Mouse (Mus musculus): ENCODE data around the gene Pkp4. TPM values are rescaled to one million over a fixed set of nuclear protein-coding genes. Genes with fewer than 3 reads are reported as not detected.

Gene Pkp4
- total and polyA plus RNA-seq, 2 experiments = 38.4 to 42.7 TPM

DNA sequence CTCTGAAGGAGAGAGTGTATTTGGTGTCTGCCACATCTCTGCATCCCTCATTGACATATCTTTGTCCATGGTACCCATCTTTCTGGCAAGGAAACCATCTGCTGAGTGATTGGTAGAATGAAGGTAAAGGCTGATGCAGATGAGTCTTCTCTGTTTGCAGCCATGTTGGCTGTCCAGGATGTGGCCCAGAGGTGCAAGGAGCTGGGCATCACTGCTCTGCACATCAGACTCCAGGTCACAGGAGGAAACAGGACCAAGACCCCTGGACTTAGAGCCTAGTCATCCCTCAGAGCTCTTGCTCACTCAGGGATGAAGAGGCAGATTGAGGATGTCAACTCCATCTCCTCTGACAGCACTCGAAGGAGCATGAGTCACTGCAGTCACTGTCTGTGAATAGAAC lies 235.9 kb downstream of the Pkp4 start:
- no peaks in the 10 kb centered on the region for H3K4me1 ChIP-seq (ENCODE audit: control insufficient read depth, insufficient read depth, low read length)
- TF ChIP-seq CTCF (IDR thresholded peaks at IDR 0.05; ENCODE audit: low read depth, low read length) = no peak
- TF ChIP-seq POLR2A (IDR thresholded peaks at IDR 0.05; ENCODE audit: extremely low read depth, insufficient read depth, low read length) = no peak

DNA sequence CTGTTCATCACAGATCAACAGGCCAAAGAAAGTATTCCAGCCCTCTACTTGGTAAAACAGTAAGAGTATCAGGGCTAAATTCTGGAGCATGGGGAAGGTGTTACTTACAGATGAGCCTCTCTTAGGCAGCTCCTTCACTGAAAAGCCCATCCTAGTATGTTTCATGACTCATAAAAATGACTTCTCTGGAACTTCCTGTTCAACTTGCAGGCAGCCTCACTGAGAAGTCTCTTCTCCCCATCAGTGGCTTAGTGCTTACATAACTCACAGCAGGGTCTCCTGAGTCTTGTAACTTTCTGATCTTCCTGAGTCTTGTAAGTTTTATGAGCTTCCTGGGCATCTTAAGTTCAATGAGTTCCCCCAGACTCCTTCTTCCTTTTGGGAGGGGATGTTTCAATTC lies 236.9 kb downstream of the Pkp4 start:
- no peak for DNase-seq (ENCODE audit: extremely low read depth, low read depth, low spot score)
- TF ChIP-seq CTCF (IDR thresholded peaks at IDR 0.05; ENCODE audit: low read depth, low read length) = no peak
- no peaks in the 10 kb centered on the region for H3K36me3 ChIP-seq (ENCODE audit: control insufficient read depth, insufficient read depth, low read length)
- no peaks in the 10 kb centered on the region for H3K4me1 ChIP-seq (ENCODE audit: control insufficient read depth, insufficient read depth, low read length)
- H3K4me3 ChIP-seq (ENCODE audit: insufficient read depth, low read depth, low read length) = no peak overlapping the region
- no peaks in the 10 kb centered on the region for H3K79me2 ChIP-seq (ENCODE audit: control insufficient read depth, insufficient read depth, low read length)
- H3K27me3 ChIP-seq (ENCODE audit: control insufficient read depth, insufficient read depth, low read length) = no peaks in the 10 kb centered on the region
- no peak overlapping the region for H3K27ac ChIP-seq (replicated peaks; ENCODE audit: insufficient read depth, low read depth, low read length)
- no peak overlapping the region for H3K9ac ChIP-seq (ENCODE audit: low read depth, low read length)

More for the DNA sequence above, 235.9 kb downstream of the Pkp4 start:
- Histone ChIP-seq H3K9ac (ENCODE audit: low read depth, low read length) (no peak overlapping the region), H3K36me3 (ENCODE audit: control insufficient read depth, insufficient read depth, low read length) (no peaks in the 10 kb centered on the region), H3K27me3 (ENCODE audit: control insufficient read depth, insufficient read depth, low read length) (no peaks in the 10 kb centered on the region), H3K27ac (replicated peaks; ENCODE audit: insufficient read depth, low read depth, low read length) (no peak overlapping the region), H3K4me3 (ENCODE audit: insufficient read depth, low read depth, low read length) (no peak overlapping the region), H3K79me2 (ENCODE audit: control insufficient read depth, insufficient read depth, low read length) (no peaks in the 10 kb centered on the region)
- WGBS = 95% methylated on average over 1 of the region's 1 CpGs
- no peak for DNase-seq (ENCODE audit: extremely low read depth, low read depth, low spot score)

- Histone ChIP-seq H3K9ac (ENCODE audit: low read depth, low read length) (no peak overlapping the region), H3K27me3 (ENCODE audit: control insufficient read depth, insufficient read depth, low read length) (no peaks in the 10 kb centered on the region), H3K27ac (replicated peaks; ENCODE audit: insufficient read depth, low read depth, low read length) (peak overlapping the region; percentile 45), H3K4me3 (ENCODE audit: insufficient read depth, low read depth, low read length) (no peak overlapping the region), H3K36me3 (ENCODE audit: control insufficient read depth, insufficient read depth, low read length) (no peaks in the 10 kb centered on the region), H3K4me1 (ENCODE audit: control insufficient read depth, insufficient read depth, low read length) (no peaks in the 10 kb centered on the region), H3K79me2 (ENCODE audit: control insufficient read depth, insufficient read depth, low read length) (no peaks in the 10 kb centered on the region)
- TF ChIP-seq POLR2A (IDR thresholded peaks at IDR 0.05; ENCODE audit: extremely low read depth, insufficient read depth, low read length) (no peak), CTCF (IDR thresholded peaks at IDR 0.05; ENCODE audit: low read depth, low read length) (no peak)
- DNase-seq (ENCODE audit: extremely low read depth, low read depth, low spot score) = peak; percentile 22
- 57% methylated on average over 2 of the region's 2 CpGs for WGBS
Observed at GRCm38 (mm10) chr2:59400901-59401378, 240.3 kb downstream of the Pkp4 start.

DNA sequence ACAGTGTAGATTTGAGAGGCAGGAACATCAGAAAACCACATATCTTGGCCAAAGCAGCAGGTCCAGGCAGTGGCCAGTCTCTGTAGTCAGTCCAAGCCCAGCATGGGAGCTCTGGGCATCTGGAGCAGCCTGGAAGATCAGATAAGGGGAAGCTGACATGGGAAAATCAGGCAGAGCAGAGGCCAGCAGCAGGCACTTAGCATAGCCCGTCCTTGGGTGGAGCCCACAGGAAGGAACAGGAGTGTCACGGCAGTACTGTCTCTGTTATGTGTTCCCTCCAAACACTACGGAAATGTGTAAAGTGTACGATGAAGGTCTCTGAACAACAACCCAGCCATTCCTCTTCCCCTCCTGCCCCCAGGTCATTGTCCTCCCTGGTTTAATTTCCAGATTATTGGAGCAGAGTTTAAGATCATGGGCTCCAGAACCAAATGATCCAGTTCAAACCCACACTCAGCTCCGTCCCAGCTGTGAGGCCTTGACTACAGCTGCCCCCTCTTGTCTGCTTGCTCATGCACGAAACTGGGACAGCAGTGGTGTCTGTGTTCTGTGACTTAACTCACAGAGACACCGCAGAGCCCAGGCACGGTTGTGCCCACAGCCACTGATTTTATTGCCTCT lies 241.3 kb downstream of the Pkp4 start:
- H3K4me3 ChIP-seq (ENCODE audit: insufficient read depth, low read depth, low read length) = no peak overlapping the region
- no peaks in the 10 kb centered on the region for H3K27me3 ChIP-seq (ENCODE audit: control insufficient read depth, insufficient read depth, low read length)
- no peaks in the 10 kb centered on the region for H3K4me1 ChIP-seq (ENCODE audit: control insufficient read depth, insufficient read depth, low read length)
- no peaks in the 10 kb centered on the region for H3K79me2 ChIP-seq (ENCODE audit: control insufficient read depth, insufficient read depth, low read length)
- TF ChIP-seq CTCF (IDR thresholded peaks at IDR 0.05; ENCODE audit: low read depth, low read length) (no peak), POLR2A (IDR thresholded peaks at IDR 0.05; ENCODE audit: extremely low read depth, insufficient read depth, low read length) (no peak)
- H3K27ac ChIP-seq (replicated peaks; ENCODE audit: insufficient read depth, low read depth, low read length) = peak overlapping the region; percentile 45
- no peaks in the 10 kb centered on the region for H3K36me3 ChIP-seq (ENCODE audit: control insufficient read depth, insufficient read depth, low read length)
- DNase-seq (ENCODE audit: extremely low read depth, low read depth, low spot score) = peak; percentile 14
- no peak overlapping the region for H3K9ac ChIP-seq (ENCODE audit: low read depth, low read length)
- WGBS = 66% methylated on average over 8 of the region's 8 CpGs

DNA sequence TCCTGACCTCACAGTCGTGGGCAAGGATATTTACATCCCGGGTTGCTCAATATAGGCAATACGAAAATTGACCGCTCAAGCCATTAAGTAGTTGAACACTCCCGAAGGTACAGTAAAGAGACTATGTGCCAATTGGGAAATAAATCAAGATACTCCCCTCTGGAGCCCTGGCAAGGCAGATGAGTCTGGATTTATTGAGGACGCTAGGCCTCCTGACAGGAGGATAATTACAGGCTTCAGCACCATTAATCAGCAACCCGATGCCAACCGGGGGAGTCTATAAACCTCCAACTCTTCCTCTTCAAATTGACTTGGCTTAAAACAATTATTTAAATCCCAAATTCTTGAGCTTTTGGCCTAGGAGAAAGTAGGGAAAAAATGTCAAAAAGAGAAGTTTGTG lies 243.4 kb downstream of the Pkp4 start:
- no peaks in the 10 kb centered on the region for H3K4me1 ChIP-seq (ENCODE audit: control insufficient read depth, insufficient read depth, low read length)
- H3K27ac ChIP-seq (replicated peaks; ENCODE audit: insufficient read depth, low read depth, low read length) = no peak overlapping the region
- no peak overlapping the region for H3K9ac ChIP-seq (ENCODE audit: low read depth, low read length)
- H3K4me3 ChIP-seq (ENCODE audit: insufficient read depth, low read depth, low read length) = no peak overlapping the region
- no peak for DNase-seq (ENCODE audit: extremely low read depth, low read depth, low spot score)
- no peaks in the 10 kb centered on the region for H3K36me3 ChIP-seq (ENCODE audit: control insufficient read depth, insufficient read depth, low read length)
- 91% methylated on average over 8 of the region's 8 CpGs for WGBS
- no peaks in the 10 kb centered on the region for H3K27me3 ChIP-seq (ENCODE audit: control insufficient read depth, insufficient read depth, low read length)
- no peak for TF ChIP-seq CTCF (IDR thresholded peaks at IDR 0.05; ENCODE audit: low read depth, low read length)
- TF ChIP-seq POLR2A (IDR thresholded peaks at IDR 0.05; ENCODE audit: extremely low read depth, insufficient read depth, low read length) = no peak
- no peaks in the 10 kb centered on the region for H3K79me2 ChIP-seq (ENCODE audit: control insufficient read depth, insufficient read depth, low read length)

Other genes starting within 250 kb of the Pkp4 start
- 0.74 and 0.92 TPM in 2 replicates for gene Ccdc148, start 167 bp upstream of the Pkp4 start, total RNA-seq (2014; rRNA removed)
- 0.05 and 0.06 TPM in 2 replicates for gene Ccdc148, start 167 bp upstream of the Pkp4 start, polyA plus RNA-seq (2012; rRNA removed)

Measured in liver, adult 2 months (tissue).